Mouse (Mus musculus): Measurements from ENCODE around the gene Fgfr2.

GRCm38 (mm10) chr7:132930850-132931559 lies 192.1 kb downstream of the Fgfr2 start, which contains the start of gene Zranb1:
- TF ChIP-seq USF1 (IDR thresholded peaks at IDR 0.05; ENCODE audit: low read depth) (no peak), POLR2AphosphoS2 (IDR thresholded peaks at IDR 0.05; ENCODE audit: insufficient read length, low read depth) (peak; percentile 59), POLR2A (IDR thresholded peaks at IDR 0.05; ENCODE audit: insufficient read length, low read depth) (peak; percentile 79), MYOD1 (IDR thresholded peaks at IDR 0.05; ENCODE audit: control insufficient read depth in 1 of 3, insufficient read length in 2 of 3, low read depth in 2 of 3) (peak in 1 of 3 experiments; percentile 45), REST (IDR thresholded peaks at IDR 0.05; ENCODE audit: insufficient read depth, insufficient read length) (no peak), MAX (IDR thresholded peaks at IDR 0.05; ENCODE audit: low read depth) (peak; percentile 18), E2F4 (IDR thresholded peaks at IDR 0.05; ENCODE audit: insufficient read depth) (peak; percentile 61), TCF12 (IDR thresholded peaks at IDR 0.05; ENCODE audit: insufficient read depth, poor library complexity, severe bottlenecking) (no peak), CEBPB (IDR thresholded peaks at IDR 0.05; ENCODE audit: insufficient read depth, poor library complexity, severe bottlenecking) (no peak), TCF3 (IDR thresholded peaks at IDR 0.05; ENCODE audit: insufficient read length, low read depth) (no peak), MYOG (IDR thresholded peaks at IDR 0.05; ENCODE audit: control insufficient read depth in 1 of 3, insufficient read depth in 1 of 3, insufficient read length in 2 of 3, low read depth in 2 of 3) (no peak), SRF (IDR thresholded peaks at IDR 0.05; ENCODE audit: control insufficient read depth, insufficient read length, low read depth) (peak; percentile 75)
